Mouse (Mus musculus): ENCODE measurements at regions not wholly inside any gene's neighbourhood (a gene's known extent, or its start where the extent isn't known, plus 50 kb on each side); places are given as distances from the start of the nearest gene placed in this dataset.
A peak's percentile ranks its signal among the peaks of the same experiment; 100 is the strongest.

DNA sequence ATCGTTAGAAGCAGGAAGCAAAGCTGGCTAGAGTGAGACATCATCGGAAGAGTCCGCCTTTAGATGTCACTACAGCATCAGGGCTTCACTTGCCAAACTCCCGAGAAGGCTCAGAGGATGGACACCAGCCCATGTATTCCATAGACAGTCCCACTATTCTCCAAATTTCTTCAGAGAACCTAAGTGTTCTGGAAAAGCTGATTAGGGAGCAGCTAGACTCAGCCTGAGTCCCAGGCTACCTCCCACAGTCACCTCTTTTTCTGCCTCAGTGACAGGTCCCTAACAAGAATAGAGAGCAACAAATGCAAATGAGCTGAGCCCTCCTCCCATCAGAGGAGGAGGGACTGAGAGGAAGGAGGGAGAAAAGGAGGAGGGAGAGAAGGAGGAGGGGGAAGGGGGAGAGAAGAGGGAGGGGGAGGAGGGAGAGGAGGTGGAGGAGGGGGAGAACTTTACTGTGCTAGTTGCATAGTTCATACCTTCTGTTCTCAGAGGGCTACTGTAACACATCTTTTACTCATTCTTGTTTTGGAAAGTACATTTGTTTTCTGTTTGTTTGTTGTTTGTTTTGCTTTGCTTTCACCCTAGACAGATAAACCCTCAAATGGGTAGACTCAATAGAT lies 465.8 kb downstream of the Tmem182 start:
- DNase-seq: no peak

DNA sequence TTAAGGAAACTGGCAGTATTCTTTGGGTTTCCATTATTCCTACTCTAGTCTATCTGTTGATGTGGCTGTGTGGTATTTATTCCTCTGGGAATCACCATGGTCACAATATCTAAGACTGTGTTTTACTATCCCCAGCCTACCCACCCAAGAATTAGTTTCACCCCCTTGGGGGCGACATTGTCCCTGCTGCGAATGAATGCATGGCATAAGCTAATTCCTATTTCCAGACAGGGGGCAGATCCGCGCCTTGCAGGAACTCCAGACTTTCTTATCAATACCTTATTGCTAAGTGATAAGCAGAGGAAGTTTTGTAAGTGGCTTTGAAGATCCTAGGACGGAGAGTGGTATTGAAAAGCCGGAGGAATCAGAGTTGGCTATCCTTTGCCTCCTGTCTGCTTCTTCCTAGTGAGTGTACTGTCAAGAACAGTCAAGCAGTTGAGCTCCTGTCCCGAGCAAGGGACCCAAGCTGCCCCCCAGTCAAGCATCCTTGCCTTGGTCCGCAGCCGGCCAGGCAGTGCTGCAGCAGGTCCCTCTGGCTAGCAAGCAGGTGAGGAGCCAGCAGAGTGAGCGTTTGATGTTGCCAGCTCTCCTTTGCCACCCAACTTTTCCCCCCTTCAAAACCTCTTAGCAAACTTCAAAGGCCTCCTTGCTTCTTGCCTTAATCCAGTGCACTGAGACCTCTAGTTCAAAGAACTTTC lies 469.3 kb downstream of the Tmem182 start:
- DNase-seq: no peak

GRCm38 (mm10) chr1:41275271-41275624 lies 469.8 kb downstream of the Tmem182 start:
- DNase-seq: no peak

DNA sequence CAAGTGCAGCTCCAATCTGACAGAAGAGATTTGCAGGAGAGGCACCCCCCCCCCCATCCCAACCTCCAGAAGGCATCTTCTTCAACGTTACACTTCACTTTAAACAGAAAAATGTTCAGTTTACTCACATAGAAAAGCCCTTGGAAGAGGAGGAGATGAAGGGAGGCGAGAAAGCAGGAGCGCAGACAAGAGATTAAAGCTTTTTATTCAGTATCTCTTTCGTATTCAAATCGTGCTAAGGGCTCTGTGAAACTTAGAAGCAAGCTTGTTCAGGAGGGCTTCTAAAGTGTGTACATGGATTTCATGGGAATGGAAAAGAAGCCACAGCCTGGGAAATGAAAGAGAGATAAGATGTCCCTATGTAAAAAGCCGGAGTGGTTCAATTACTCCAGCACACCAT lies 470.2 kb downstream of the Tmem182 start:
- no peak for DNase-seq

- no peak for DNase-seq
Observed at GRCm38 (mm10) chr1:41276303-41276702, 470.9 kb downstream of the Tmem182 start.

DNA sequence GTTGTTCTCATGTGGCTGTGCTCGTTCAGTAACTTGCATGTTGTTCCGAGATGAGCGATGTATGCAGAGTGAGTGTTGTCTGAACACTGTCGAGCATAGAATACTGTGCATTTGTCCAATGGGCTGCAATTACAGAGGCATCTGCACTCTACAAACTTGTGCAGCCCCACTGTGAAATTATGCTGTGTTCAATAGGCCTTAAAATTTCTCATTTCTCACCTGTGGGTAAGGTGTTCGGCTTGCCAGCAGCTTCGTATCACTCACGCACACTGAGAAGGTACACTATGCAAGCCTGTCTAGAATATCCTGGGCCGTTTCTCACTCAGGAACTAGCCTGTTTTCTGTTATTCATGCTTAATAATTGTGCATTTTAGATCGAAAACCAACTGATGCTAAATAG lies 479.8 kb downstream of the Tmem182 start:
- no peak for DNase-seq

DNA sequence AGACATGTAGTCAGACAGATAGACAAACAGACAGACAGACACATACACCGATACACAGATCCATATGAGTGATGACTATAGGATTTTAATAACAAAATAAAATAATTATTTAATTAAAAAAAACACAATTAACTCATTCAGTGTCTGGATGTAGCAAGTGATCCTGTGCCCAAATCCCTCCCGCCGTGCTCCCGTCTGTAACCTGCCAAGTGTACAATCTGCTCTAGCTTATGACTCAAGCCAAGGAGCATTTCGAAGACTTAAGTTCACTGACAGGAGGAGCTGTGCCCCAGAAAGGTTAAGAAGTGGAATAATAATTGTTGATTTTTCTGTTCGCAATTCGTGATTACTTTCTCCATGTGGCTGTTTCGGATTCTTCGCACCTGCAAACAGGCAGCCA lies 480.8 kb downstream of the Tmem182 start:
- no peak for DNase-seq

- no peak for DNase-seq
Observed at GRCm38 (mm10) chr1:41326861-41327480, 521.6 kb downstream of the Tmem182 start.

GRCm38 (mm10) chr1:41349798-41350758 lies 544.7 kb downstream of the Tmem182 start:
- no peak for DNase-seq

DNA sequence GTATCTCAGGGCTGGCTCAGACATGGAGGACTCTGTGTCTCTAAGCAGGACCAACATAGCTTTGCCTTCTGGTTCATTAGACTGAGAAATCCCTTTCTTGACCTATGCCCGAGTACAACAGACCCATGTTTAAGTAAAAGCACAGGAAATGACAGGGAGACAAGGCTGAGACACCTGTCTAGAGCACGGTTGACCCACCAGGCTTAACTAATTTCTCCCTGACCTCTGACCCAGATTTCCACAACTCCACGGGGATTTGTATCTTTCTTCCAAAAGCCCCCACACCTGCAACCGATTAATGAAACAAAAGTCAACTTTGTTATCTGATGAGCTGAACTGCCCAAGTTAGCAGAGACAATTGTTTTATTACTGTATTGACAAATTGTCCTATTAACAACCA lies 553.7 kb downstream of the Tmem182 start:
- no peak for DNase-seq

DNA sequence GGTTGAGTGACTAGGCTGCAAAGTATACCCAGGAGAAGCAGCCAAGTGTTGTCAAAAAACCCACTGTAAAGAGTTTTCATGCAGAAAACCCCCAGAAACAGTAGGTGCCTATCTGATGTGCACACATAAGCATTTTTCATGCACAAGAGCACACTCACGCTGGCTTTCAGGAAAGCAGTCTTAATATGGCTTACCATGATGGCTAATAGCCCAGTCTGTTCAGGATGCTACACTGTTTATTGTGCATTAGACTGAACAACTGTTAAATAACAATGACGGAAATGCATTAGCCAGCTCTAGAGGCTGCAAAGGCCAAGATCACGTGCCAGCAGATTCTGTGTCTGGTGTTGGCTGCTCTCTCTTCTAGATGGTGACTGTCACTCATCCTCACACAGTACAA lies 556.1 kb downstream of the Tmem182 start:
- no peak for DNase-seq

DNA sequence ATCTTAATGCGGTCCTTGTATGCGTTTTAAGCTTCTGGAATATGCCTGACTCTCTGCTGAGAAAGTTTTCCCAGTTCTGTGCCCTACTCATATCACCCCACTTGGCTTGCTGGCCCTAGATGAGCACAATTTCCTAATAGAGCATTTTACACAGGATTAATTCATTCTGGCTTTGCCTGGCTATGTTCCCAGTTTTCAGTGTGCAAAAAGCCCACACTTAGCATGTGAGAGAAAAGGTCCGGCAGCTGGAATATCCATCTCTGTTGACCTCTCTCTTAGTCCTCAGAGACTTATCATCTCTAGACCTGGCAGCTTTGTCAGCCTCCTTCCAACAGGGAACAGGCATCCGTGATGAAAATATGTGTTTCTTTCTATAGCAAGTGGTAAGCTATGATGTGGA lies 574.6 kb downstream of the Tmem182 start:
- DNase-seq: no peak

GRCm38 (mm10) chr1:41381487-41381886 lies 576.1 kb downstream of the Tmem182 start:
- DNase-seq: no peak

DNA sequence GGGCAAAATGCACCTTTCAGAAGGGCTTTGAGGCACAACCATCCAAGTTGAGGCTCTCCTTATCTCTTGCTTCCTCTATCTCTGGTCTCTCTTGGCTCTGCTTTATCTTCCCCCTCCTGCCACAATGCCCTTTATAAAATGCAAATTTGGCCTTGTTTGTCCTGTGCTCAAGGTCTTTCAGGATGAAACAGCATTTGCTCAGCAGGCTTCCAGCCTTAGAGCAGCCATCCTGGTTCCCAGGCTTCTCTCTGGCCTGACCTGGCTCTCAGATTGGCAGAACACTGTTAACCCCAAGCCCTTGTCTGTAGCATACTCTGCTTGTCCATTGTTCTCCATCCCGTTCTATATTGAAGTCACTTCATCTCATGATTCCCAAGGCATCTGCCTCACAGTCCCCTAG lies 579.3 kb downstream of the Tmem182 start:
- no peak for DNase-seq

- no peak for DNase-seq
Observed at GRCm38 (mm10) chr1:41386435-41386834, 581.0 kb downstream of the Tmem182 start.

DNA sequence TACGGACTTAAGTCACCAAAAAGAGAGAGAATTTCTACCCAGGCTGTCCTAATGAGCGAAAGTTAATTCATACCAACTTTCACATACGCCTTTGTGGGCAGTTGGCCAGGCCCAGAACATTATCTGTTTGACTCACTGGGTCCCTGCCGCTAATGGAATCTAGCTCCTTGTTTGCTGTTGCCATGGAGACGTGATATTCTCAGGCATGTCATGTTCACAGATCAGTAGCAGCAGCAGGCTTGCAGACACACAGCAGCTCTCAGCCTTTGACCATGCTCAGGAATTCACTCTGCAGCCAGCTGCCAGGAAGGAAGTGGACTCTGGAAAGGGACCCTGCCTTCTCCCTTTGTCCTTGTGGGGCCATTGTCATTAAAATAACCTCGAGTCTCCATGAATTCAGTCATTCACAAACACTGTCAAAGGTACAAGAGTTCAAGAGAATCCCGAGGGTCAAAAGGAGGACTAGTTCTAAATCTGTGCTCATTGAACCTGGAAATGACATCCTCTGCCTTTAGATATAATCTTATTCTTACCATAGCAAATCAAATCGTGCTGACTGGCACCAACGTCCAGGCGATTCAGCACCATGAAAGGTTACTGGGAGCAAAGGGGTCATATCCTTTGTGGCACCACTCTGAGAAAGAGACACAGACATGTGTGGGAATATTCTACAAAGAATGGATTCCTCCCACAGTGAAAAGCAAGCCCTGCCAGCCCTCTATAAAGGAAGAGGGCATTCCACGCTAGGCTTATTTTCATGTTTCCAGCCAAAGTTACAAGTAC lies 584.9 kb downstream of the Tmem182 start:
- peak; percentile 20 for DNase-seq

DNA sequence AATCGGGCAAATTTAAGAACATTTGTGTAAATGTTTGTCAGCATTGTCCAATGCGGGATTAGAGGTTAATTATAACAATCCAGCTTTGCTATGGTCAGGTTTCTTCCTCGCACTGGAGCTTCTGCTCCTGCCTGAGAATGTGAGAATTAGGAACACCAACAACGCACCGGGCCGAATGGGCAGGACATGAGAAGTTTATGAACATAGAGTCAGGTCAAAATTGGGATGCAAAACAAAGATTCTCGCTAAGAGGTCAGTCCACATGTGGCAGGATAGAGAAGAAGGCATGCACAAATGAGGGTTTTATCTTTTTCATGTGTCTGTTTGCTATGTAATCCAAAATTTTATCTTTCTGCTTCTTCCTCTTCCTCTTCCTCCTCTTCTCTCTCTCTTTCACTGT lies 585.7 kb downstream of the Tmem182 start:
- DNase-seq: no peak

- DNase-seq: no peak
Observed at GRCm38 (mm10) chr1:41393287-41393686, 587.9 kb downstream of the Tmem182 start.

GRCm38 (mm10) chr1:41395081-41395480 lies 589.7 kb downstream of the Tmem182 start:
- no peak for DNase-seq

DNA sequence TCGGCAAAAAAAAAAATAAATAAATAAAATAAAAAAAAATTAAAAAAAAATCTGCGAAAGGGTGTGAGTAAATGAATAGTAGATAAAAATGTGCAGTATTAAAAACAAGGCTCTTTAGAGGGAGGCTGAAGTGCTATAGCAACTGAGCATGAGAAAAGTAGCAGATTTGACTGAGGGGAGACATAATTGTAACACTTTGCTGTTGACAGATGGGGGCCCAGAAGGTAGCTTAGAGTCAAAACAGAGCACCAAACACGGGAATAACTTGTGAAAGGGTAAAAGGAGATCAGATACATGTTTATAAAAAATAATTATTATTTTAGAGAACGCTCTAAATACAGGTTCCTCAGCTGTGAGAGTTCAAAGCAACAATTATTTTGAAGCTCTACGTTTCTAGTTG lies 605.1 kb downstream of the Tmem182 start:
- no peak for DNase-seq

DNA sequence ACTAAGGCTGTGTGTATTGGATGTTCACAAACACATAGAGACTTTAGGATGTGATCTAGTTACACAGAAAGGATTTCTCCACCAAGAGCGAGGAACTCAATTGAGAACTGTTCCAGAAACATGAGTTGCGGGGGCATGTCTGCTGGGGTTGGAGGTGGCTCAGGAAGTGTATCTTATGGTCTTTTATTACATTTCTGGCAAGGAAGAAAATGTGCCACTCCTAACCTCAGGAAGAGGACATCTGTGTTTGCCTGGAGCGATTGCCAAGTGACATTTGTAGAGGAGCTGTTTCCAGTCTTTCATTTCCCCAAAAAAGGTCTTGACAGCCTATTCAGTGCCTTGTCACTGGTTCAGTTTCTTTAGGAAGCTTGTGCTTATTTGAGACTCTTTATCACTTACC lies 606.2 kb downstream of the Tmem182 start:
- DNase-seq: no peak

GRCm38 (mm10) chr1:41412078-41412477 lies 606.7 kb downstream of the Tmem182 start:
- DNase-seq: no peak

Data from right cerebral cortex, postnatal 25 days (tissue).